Mouse (Mus musculus) urinary bladder, postnatal 4 days (tissue): ENCODE measurements around the gene Praf2.
"Not testable (repeated sequence)": the region's sequence is repeated elsewhere in the genome, so short reads cannot be mapped to it uniquely, and the experiment has no call there.

Experiments
- DNase-seq, 2 experiments: peaks; one replicate each; pipeline ENCODE4 v3.0.0; 2021 to 2022; ENCODE audit warnings: low spot score in 2 of 2

The Praf2 gene

DNA sequence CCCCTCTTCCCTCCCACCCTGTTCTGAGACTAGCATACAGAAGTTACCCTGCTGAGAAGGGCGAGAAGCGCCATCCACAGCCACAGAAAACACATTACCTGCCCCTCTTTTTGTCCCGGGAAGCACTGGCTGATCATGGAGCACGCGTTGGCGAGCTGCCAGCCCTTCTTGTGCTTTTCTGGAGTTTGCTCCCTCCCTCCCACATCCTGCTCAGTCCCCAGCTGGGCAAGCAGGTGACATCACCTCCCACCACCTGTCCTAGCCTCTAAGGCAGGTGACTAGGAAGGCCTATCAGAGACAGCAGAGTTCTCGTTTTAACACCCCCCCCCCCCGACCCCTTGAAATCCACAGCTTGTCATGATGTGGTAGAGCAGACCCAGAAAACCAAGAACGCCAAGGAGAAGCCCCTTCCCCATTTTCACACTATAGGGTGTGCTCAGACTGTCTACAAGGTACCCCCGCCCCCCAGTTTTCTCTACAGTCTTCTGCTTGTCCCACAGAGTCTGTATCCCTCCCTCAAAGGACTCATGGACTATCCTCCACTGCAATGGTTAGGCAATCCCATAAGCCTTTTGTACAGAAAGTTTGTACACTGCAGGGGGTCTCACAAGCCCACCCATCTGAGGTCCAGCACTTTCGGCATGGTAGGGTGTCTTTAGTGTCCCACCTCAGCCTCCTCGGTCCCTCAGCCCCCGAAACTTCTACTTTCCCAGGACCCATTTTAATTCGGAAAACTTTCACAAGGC, 11.3 kb downstream of the Praf2 start:
- no peak for DNase-seq

DNA sequence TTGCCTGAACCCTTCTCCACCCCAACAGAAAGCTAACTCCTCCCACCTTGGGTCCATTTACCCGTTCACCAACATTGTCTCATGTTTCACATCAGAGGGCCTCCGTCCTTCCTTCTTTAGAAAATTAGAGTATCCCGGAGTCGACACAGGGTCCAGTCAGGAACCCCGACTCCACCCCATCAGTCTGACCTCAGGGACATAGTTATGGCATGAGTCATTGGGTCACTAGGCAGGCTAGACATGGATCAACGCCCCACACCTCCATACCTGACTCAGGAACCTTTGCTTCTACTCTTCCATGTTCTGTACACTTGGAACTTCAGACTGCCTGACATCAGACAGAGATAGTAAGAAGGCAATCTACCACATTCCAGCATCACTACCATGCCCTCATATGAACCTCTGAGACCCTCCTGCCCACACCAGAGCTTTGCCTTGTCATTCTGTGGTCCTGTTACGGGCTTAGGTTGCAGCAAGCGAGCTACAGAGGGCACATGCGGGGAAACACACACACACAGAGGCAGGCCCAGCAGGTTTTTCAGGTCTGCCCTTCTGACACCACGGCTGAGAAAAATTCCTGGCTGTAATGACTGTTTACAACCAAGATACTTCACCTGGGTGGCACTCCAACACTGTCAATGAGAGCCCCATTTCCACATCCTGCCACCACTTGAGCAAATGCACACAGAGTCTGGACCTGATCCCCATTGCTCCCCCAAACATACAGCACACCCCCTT, 12.0 kb downstream of the Praf2 start:
- DNase-seq = no peak

DNA sequence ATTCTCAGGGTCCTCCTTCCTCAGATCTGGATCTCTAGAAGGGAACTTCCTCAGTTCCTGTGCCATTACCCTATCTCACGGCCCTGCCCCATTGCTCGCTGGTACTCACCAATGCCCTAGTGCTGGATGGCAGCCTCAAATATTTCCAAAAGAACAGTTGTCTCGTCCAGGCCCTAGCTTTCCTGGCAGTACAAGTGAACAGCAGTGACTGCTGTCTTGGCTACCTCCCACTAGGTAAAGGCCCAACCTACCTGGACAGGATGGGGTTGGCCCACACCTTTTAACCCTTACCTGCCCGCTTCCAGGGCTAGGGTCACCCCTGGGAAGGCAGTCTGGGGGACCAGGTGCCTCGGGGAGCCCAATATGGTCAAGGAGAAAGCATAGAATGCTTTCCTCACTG, 12.9 kb downstream of the Praf2 start:
- no peak for DNase-seq

DNA sequence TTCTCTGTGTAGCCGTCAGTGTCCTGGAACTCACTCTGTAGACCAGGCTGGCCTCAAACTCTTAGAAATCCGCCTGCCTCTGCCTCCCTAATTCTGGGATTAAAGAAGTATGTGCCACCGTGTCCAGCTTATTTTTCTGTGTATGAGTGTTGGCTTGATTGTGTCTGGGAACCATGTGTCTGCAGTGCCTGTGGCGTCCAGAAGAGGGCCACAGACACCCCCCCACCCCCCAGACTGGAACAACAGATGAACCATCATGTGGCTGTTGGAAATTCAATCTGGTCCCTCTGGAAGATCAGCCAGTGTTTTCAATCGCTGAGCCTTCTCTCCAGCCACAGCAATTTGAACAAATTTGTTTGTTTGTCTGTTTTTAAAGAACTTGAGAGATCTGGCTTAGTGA, 15.2 kb downstream of the Praf2 start:
- no peak for DNase-seq

DNA sequence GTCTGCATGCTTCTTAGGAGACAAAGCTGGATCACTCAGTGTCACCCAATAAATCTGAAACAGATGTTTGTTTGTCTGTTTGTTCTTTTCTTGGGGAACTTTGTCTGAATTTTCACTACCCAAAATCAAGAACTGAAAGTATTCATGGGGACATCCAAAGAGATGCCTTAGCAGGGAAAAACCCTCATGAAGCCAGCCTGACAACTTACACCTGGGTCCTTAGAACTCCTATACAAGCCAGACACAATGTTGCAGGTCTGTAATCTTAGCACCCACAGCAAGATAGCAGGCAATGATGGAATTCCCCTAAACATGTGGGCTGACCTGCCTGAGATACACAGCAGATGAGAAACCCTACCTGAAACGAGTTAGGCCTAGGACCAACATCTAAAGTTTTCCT, 16.7 kb downstream of the Praf2 start:
- no peak for DNase-seq

DNA sequence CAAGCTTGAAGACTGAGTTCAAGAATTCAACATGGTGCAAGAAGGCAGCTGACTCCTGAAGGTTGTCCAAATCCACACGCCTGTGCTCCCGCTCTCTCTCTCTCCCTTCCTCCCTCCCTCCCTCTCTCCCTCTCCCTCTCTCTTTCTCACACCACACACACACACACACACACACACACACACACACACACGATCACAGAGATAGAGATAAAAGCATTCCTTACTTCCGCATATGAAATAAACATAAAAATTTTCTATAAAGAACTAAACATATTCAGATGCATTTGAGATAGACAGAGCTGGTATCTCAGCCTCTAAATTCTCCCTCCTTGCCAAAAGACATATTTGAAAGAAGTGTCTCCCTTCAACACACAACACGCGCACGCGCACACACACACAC, 17.2 kb downstream of the Praf2 start:
- no peak for DNase-seq

DNA sequence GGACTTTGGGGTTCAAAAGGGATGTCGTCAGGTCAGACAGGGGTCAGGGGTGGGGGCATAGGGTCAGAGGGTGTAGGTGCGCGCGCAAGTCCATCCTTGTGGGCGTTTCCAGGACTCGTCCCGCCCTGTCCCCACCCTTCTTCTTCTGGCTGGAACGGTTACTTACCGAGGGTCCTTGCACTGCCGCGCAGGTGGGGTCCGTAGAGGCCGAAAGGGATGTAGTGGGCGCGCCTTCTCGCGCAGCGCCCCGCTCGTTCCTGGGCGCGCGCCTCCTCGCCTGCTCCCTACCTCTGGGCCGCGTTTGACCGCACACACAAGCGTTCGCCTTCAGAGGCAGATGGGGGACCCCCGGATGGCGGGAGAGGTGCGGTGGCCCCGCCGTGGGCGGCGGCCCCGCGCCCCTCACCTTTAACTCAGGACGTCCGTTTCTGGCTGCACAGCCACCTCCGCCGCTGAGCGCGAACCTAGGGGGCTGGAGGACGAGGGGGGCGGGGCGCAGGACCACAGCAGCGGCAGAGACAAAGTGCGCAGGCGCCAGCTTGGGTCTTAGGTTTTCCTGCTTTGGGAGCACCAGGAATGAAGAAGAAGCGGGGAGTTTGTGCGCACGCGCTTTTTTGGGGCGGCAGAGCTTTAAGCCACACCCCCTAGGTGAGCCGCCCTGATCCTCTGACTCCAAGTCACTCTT, 22.3 kb downstream of the Praf2 start, which contains the start of gene Ccdc120:
TSS of gene Ccdc120 (minus strand) at position 474 of the 685 bp plus-strand sequence.
- peak in 1 of 2 experiments; percentile 53 for DNase-seq

DNA sequence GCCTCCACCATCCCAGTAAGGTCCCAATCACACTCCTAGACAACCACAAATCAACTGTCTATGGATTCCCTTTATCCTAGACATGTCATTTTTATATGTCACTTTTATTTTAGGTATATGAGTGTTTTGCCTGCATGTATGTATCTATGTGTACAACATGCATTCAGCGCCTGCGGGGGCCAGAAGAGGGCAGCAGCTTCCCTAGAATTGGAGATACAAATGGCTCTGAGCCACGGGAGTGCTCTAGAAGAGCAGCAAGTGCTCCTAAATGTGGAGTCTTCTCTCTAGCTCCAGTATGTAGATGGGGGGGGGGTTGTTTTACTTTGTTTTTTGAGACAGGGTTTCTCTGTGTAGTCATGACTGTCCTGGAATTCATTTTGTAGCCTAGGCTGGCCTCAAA, 25.4 kb downstream of the Praf2 start:
- not testable (repeated sequence) for DNase-seq

DNA sequence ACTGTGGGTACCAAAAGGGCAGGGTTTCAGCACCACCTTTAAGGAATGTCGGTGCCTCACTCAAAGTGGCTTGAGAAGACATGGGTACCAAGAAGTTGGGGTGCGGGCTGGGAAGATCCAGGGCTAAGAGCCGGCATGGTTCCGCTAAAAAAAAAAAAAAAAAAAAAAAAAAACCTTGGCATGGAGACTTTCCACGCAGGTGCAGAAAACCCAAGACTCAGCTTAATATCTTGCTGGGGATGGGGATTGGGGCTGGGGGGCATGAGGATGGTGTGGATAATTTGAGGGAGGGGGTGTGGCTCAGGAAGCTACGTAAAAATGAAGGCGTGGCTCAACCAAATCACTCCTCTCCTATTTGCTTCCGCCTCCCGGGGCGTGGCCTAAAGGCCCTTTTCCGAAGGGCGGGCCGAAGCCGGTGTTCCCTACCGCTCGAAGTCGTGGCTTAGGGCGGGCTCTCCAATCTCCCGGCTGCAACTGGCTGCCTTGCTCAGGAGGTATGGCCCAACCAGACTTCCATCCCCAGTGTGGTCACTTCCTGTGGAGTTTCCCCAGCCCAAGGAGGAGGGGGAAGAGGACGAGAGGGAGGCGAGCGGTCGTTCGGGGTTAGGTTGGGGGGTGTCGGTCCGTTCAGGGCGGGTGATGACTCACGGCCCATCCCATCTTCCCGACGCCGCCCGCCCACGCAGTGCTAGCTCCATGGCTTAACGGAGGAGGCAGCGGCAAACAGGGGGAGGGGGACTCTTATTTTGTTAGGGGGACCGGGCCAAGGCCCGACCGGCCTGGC, 34.1 kb downstream of the Praf2 start, which contains the start of gene Tfe3:
TSS of gene Tfe3 (plus strand) at position 424 of the 784 bp plus-strand sequence.
- DNase-seq = peak; percentile 87 to 89

DNA sequence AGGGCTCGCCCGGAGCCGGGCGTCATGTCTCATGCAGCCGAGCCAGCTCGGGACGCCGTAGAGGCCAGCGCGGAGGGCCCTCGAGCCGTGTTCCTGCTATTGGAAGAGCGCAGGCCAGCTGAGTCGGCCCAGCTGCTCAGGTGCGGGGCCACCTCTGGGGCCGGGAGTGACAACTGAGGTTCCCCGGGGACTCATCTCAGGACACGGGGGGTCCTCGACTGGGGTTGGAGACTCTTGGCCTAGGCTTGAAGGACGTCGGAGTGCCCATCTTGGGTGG, 34.6 kb downstream of the Praf2 start:
- no peak for DNase-seq

DNA sequence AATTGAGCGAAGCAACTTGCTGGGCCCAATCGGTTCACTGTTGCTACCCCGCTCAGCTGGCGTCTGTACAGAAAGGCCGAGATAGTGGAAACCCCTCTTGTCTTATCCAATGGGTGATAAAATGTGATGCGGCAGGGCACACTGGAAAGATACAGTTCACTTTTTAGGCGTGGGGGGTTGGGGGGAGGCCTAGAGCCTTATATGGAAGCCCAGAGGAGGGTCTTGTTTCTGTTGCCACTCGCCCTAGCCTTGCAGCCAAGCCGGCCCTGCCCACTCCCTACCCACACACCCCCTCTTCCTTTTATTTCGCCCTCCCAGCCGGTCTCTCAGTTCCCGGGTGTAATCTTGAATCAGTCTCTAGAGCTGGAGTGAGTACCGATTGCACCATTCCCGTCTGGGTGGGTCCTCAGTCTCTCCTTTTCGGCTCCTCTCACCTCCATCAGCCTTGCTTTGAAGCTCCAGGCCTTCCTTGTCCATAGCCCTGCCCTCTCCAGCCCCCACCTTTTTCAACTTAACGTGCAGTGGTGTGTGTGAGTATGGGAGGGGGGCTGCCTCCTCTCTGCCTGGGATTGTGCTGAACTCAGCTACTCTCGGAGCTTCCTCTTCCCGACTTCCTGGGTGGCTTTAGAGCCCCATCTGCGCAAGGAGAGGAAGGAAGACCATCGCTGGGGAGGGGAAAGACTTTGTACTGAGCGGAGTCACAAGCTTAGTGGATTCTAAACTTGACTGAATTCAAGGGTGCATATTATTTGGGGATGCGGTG, 35.6 kb downstream of the Praf2 start:
- DNase-seq = peak in 1 of 2 experiments; percentile 29

DNA sequence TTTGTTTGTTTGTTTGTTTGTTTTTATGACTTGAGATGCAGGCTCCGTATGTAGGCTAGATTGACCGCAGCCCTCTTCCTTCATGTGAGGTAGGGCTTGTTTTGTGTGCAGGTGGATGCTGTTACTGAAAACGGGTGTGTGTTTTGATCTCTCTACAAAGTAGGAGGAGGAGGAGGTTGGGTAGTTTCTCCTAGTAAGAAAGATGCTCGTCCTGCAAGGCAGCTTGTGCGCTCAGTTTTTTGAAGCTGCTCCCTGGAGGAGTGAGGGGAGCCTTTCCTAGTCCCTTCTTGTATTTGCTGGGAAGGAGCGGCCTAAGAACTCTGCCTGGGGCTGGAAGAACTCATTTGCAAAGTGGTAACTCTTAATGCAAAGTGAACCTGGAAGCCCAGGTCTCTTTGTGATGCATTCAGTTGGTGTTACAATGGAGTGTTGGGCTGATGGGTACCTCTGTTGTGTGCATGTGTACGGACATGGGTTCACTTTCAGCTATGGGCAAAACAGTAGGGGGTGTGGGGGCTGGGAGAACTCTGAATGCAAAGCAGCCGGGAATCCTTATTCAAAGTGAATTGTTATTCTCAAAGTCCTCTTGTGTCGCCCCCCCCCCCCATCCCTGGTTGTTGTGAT, 36.5 kb downstream of the Praf2 start:
- no peak for DNase-seq

DNA sequence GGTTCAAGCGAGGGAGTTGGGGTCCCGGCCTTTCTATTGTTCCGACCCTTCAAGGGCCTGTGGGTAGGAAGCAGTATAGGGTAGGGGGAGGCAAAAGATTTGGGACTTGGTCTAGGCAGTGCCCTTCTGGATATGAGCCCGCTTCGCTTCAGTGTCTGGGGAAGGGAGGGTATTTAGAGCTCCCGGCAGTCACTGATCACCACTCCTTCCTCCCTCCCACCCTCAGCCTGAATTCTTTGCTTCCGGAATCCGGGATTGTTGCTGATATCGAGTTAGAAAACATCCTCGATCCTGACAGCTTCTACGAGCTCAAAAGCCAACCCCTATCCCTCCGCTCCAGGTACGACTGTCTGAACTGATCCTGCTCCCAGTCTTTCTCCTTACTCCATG, 37.0 kb downstream of the Praf2 start:
- DNase-seq = no peak

DNA sequence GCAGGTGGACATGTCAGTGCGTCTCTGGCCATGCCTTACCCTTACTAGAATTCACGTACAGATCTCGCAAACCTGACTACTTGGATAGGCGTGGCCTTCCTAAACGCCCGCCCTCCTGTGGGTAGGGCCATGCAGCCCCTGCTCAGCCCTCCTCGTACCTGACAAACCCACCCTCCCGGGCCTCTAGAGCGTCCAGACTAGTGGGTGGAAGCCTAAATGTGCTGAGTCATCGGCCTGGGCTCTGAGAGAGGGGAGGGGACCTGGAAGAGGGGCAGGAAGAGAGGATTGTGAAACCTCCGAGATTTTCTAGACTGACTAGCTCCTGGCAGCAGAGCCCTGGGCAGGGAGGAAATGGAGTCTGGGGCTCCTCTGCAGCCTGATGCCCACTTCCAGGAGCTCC, 37.5 kb downstream of the Praf2 start:
- peak; percentile 54 to 61 for DNase-seq

DNA sequence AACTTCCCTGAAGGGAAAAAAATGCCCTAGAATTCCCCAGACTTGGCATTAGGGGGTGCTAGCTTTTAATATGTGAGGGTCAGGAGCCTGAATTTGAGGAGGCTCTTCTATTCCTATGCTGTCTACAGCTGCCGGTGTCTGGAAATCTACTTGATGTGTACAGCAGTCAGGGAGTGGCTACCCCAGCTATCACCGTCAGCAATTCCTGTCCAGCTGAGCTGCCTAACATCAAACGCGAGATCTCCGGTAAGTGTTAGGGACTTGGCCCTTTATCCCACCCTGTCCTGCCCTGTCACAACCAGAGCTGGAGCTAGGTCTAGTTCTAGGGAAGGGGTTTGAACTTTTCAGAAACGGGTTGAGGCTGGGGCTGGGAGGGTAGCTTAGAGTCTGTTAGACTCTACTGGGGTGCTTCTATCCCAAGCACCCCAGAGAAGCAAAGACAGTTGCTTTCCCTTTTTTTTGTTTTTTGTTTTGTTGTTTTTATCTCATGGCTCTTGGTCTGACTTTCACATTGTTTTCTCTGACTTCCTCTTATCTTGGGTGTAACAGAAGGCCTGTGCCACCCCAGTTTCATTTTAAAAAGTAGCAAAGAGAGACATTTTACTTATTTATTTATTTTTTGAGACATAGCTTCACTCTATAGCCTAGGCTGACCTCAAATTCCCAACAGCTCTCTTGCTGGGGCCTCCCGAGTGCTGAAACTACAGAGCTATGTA, 41.2 kb downstream of the Praf2 start:
- no peak for DNase-seq

DNA sequence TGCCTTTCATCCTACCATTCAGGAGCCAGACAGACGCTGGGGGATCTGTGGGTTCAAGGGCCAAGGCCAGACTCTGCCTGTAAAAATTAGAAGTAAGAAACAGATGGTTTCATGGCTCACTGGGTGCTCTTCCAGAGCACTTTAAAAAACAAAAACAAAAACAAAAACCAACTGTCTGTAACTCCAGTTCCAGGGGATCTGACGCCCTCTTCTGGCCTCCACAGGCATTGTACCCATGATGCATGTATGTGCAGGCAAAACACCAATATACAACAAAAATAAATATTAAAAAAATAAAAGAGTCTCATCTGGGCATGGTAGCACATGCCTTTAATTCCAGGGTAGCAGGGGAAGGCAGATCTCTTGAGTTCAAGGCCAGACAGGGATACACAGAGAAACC, 44.5 kb downstream of the Praf2 start:
- no peak for DNase-seq

DNA sequence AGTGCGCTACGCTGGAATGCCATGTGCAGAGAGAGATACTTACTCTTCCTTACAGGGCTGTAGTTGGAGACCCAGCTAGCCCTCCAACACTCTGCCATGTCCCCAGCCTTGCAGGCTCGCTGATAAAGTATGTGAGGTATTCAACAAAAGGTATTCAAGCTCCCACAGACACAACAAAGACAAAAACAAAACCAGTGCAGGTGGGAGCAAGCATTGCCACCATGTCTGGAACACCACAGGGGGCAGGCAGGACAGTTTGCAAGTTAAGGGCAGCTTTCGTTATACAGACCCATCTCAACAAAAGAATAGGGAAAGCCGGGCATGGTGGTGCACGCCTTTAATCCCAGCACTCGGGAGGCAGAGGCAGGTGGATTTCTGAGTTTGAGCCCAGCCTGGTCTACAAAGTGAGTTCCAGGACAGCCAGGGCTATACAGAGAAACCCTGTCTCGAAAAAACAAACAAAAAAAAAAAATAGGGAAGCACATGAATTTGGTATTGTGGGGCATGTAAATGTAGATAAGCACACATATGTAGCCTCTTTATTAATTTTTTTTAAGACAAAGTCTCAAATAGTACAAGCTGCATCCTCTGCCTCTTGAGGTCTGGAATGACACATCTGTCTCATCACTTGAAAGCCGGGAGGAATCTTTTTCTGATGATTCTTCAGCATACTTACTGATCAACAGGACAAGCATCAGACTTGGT, 47.4 kb downstream of the Praf2 start:
- no peak for DNase-seq

DNA sequence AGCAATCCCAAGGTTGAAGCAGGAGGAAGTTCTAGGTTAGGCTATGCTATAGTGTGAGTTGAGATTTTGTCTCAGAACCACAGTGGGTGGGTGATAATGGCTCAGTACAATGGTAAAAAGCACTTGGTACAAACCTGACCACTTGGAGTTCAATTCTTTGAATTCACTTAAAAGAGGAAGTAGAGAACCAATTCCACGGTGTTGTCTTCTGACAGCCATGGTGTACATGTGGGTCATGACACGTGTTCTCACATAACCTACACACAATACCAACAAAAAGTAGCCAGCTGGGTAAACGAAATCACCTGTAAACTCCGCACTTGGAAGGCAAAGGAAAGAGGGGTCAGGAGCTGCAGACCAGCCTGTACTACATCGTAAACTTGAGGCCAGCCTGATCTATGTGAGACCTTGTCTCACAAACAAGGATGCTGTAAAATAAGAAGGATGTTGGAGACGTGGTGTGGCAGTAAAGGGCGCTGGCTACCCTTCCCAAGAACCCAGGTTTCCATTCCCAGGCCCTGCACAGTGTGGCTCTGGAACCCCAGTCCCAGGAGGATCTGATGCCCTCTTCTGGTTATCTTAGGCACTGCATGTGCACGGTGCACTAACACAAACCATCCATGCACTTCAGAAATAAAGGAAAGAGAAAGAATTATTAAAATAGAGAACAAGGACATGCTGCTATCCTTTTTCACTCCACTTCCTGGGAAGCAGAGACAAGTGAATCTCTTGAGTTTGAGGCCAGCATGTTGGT, 48.3 kb downstream of the Praf2 start:
- DNase-seq = no peak
